Mouse (Mus musculus) subcutaneous adipose tissue, adult 2 months (tissue): Measurements from ENCODE around the gene Otos. TPM values are rescaled to one million over a fixed set of nuclear protein-coding genes. Genes with fewer than 3 reads are reported as not detected.

Source experiments
- polyA plus RNA-seq: library from polyadenylated mRNA; depleted of rRNA; stranded (reverse); fragments of >200 nt; gene quantifications from 2 replicates; pipeline ENCODE4 v1.2.3, GENCODE M21; 2012; ENCODE audit warnings: low replicate concordance; rRNA removed

Gene Otos
- 0.73 and 0.96 TPM in 2 replicates for polyA plus RNA-seq

GRCm38 (mm10) chr1:92648673-92649072 lies at the start of gene Otos:
TSS of gene Otos (minus strand) at chr1:92648841.

DNA sequence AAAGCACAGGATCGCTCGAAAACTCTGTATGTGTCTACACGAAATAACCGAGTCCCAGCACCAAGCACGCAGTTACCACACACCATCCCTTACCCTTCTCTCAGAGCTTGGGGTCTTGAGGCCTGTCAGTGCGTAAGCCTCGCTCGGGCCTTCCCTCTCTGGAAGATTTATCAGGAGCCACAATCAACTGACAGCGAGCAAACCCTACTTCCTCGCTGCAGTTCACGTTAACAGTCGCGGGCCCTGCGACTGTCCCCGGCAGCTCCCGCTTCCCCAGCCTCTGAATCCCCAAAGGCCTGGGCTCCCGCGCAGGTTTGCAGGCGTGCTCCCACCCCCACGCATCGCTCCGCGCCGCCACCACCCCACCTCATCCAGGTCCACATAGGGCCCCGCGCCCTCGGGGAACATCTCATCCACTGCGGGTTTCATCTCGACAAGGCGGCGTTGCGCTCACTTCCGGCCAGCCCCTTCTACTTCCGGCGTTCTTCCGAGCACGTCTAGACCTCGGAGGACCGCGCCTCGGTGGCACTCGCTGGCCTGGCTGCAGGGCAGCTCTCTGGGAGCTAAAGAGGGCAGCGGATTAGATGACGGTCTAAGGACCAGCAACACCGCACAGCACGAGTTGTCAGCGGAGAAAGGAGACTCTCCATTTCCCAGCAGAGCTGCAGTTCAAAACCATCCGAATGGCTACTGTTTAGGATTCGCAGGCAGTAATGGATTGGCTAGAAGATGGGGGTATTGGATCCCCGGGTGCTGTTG lies 6.9 kb downstream of the Otos start, which contains the start of gene Cops9:
Gene Cops9 (minus strand): TSS at position 472 of the 759 bp plus-strand sequence.

GRCm38 (mm10) chr1:92617488-92617887 lies 31.2 kb downstream of the Otos start, which contains the start of gene Olfr12:
TSS of gene Olfr12 (plus strand) at chr1:92617788.

GRCm38 (mm10) chr1:92605482-92605881 lies 43.2 kb downstream of the Otos start, which contains the start of gene Olfr1410:
TSS of gene Olfr1410 (plus strand) at chr1:92605782.

Other genes starting within 250 kb of the Otos start
- 163 and 250 TPM in 2 replicates for gene Ndufa10, start 175.0 kb downstream of the Otos start, polyA plus RNA-seq
- not detected in 2 replicates for gene Olfr1416, start 163.7 kb downstream of the Otos start, polyA plus RNA-seq
- gene Olfr1415, start 152.7 kb downstream of the Otos start, polyA plus RNA-seq, result not detected in 2 replicates
- gene Olfr1414, start 130.2 kb downstream of the Otos start, polyA plus RNA-seq, result not detected in 2 replicates
- not detected in 2 replicates for gene Olfr1413, start 77.5 kb downstream of the Otos start, polyA plus RNA-seq
- not detected in 2 replicates for gene Olfr1412, start 63.1 kb downstream of the Otos start, polyA plus RNA-seq
- not detected in 2 replicates for gene Olfr1411, start 54.4 kb downstream of the Otos start, polyA plus RNA-seq
- gene Olfr1410, start 43.1 kb downstream of the Otos start, polyA plus RNA-seq, result not detected in 2 replicates
- gene Olfr12, start 31.1 kb downstream of the Otos start, polyA plus RNA-seq, result not detected in 2 replicates
- 136 and 172 TPM in 2 replicates for gene Cops9, start 6.9 kb downstream of the Otos start, polyA plus RNA-seq
- gene Gpc1, start 182.8 kb upstream of the Otos start, polyA plus RNA-seq, result 27.1 and 103 TPM in 2 replicates